Mouse (Mus musculus): ENCODE data around the gene Gm8279. TPM values are rescaled to one million over a fixed set of nuclear protein-coding genes. Genes with fewer than 3 reads are reported as not detected.
"Not testable (repeated sequence)": the region's sequence is repeated elsewhere in the genome, so short reads cannot be mapped to it uniquely, and the experiment has no call there.

Gene Gm8279
- not detected in 2 replicates for polyA plus RNA-seq (2015; fragmentation: Nextera tagmentation; extraction: Ambion mirVana)

DNA sequence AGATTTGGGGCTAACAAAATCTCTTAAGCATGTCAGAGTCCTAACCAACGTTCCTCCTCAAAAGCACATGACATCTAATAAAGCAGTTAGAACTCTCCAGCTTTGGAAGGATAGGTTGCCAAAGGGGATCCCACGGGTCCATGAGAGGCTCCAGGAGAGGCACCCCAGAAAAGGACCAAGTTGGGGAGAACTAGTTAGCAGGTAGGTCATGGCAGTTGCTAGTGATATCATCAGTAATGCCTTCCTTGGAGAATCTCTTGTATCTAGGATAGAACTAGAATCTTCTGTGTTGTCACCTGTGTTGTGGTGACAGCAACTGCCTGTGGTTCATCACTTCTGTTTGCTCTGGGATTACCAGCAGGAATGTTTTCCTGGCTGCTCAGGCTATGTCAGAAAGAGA is at the start of gene Gm8279:
Gene Gm8279 (plus strand): TSS at position 301 of the 400 bp plus-strand sequence.
- 78% methylated on average over 2 of the region's 2 CpGs for WGBS

DNA sequence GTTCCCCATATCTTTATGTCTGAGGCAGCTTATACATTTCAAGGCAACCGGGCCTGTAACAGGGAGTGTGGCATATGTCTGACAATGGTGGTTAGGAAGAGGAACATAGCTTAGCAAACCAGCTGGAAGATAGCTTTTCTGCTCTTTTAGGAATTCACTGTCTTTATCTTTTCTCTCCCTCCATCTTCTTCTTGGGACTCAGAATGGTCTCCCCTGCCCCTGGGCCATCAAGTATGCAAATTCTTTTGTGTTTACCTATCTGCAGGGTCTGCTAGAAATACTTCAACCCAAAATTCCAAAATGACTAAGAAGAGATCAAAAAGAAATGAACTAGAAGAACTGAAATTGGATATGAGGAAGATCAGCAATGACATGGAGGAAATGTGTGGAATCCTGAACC is 32.9 kb downstream of the Gm8279 start, which contains the start of gene Gm3317:
Gene Gm3317 (plus strand): TSS at position 301 of the 400 bp plus-strand sequence.
- H3K4me2 ChIP-seq; H3K27ac ChIP-seq (replicated peaks); ATAC-seq (ENCODE audit: low read depth); H3K4me1 ChIP-seq (replicated peaks); H3K36me3 ChIP-seq; H3K9me3 ChIP-seq; H3K4me3 ChIP-seq; H3K27me3 ChIP-seq; H3K9ac ChIP-seq: not testable (repeated sequence)
- WGBS, result no CpG with 5 or more reads among the region's 1 CpGs

More for the DNA sequence above, at the start of gene Gm8279:
- not testable (repeated sequence) for ATAC-seq (ENCODE audit: low read depth); H3K27ac ChIP-seq (replicated peaks); H3K4me1 ChIP-seq (replicated peaks); H3K4me2 ChIP-seq; H3K36me3 ChIP-seq; H3K27me3 ChIP-seq; H3K4me3 ChIP-seq; H3K9ac ChIP-seq; H3K9me3 ChIP-seq

DNA sequence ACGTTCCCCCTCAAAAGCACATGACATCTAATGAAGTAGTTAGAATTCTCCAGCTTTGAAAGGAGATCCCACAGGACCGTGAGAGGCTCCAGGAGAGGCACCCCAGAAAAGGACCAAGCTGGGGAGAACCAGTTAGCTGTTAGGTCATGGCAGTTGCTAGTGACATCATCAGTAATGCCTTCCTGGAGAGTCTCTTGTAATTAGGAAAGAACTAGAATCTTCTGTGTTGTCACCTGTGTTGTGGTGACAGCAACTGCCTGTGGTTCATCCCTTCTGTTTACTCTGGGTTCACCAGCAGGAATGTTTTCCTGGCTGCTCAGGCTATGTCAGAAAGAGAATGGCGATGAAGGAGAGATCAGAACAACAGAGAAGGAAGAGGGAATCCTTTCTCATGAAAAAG is 54.2 kb downstream of the Gm8279 start, which contains the start of gene Gm8271:
Gene Gm8271 (plus strand): TSS at position 301 of the 400 bp plus-strand sequence.
- H3K27me3 ChIP-seq; H3K27ac ChIP-seq (replicated peaks); H3K9ac ChIP-seq; H3K4me3 ChIP-seq; H3K4me1 ChIP-seq (replicated peaks); H3K9me3 ChIP-seq; ATAC-seq (ENCODE audit: low read depth); H3K4me2 ChIP-seq; H3K36me3 ChIP-seq: not testable (repeated sequence)
- WGBS, result no CpG with 5 or more reads among the region's 3 CpGs

Other genes starting within 250 kb of the Gm8279 start
- 0.29 and 0.33 TPM in 2 replicates for gene Gm3278, start 239.1 kb upstream of the Gm8279 start, polyA plus RNA-seq (2015; fragmentation: Nextera tagmentation; extraction: Ambion mirVana)
- not detected in 2 replicates for gene Gm8297, start 147.6 kb upstream of the Gm8279 start, polyA plus RNA-seq (2015; fragmentation: Nextera tagmentation; extraction: Ambion mirVana)
- 1.8 TPM in 1 of 2 replicates, not detected in the other for gene Gm3298, start 115.6 kb upstream of the Gm8279 start, polyA plus RNA-seq (2015; fragmentation: Nextera tagmentation; extraction: Ambion mirVana)
- not detected in 2 replicates for gene 4930555G01Rik, start 80.9 kb upstream of the Gm8279 start, polyA plus RNA-seq (2015; fragmentation: Nextera tagmentation; extraction: Ambion mirVana)
- gene Gm8281, start 60.5 kb upstream of the Gm8279 start, polyA plus RNA-seq (2015; fragmentation: Nextera tagmentation; extraction: Ambion mirVana), result 6.8 and 6.9 TPM in 2 replicates
- gene Gm3317, start 33.0 kb downstream of the Gm8279 start, polyA plus RNA-seq (2015; fragmentation: Nextera tagmentation; extraction: Ambion mirVana), result not detected in 2 replicates
- not detected in 2 replicates for gene Gm8271, start 54.3 kb downstream of the Gm8279 start, polyA plus RNA-seq (2015; fragmentation: Nextera tagmentation; extraction: Ambion mirVana)
- not detected in 2 replicates for gene Gm3526, start 129.1 kb downstream of the Gm8279 start, polyA plus RNA-seq (2015; fragmentation: Nextera tagmentation; extraction: Ambion mirVana)
- gene Gm3542, start 203.4 kb downstream of the Gm8279 start, polyA plus RNA-seq (2015; fragmentation: Nextera tagmentation; extraction: Ambion mirVana), result not detected in 2 replicates

Data from neural tube, embryonic 13.5 days (tissue).